In the genomic region with DNA sequence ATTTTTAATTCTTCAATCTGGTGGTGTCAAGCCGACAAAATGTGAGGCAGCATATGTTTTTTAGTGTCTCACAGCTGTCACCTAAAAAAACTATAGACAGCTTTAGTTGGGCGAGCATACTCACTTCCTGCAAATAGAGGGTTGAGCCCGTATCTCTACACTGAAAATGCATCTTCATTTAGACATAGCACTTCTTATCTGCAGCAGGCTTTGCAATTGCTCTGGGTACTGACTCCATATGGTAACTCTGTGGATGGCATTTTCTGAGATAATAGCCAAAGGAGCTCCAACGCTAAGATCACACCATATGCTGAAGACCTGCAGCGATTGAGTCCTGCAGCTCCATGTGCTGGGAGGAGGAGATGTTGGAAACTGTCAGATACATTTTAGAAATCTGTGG, we compare ENCODE assay signal across 16 mouse cellular contexts. TPM values are rescaled to one million over a fixed set of nuclear protein-coding genes. Genes with fewer than 3 reads are reported as not detected.
DNase-seq lines count a peak whose midpoint lies in the region; ATAC-seq and TF ChIP-seq lines count a peak whose summit lies in the region.
"Had no signal": no experiment of that assay in that cellular context is flagged by ENCODE, and none has a peak within 500 bp of the region (broad histone marks: within the 10 kb centered on the region; RNA-seq: fewer than 3 reads in every experiment).

No protein-coding gene starts in this region.

- 86% methylated on average over 5 of the region's 5 CpGs for WGBS in forebrain, embryonic 13.5 days
- 92% methylated on average over 5 of the region's 5 CpGs for WGBS in forebrain, embryonic 10.5 days
- WGBS in forebrain, postnatal 0 days: 63% methylated on average over 5 of the region's 5 CpGs

- H3K27ac ChIP-seq in forebrain, embryonic 13.5 days: no peak overlapping the region
- H3K27ac ChIP-seq in forebrain, embryonic 10.5 days: no peak overlapping the region
- no peak overlapping the region for H3K27ac ChIP-seq in forebrain, postnatal 0 days (ENCODE audit: low read depth, low read length)
- H3K27ac ChIP-seq: embryonic facial prominence, embryonic 12.5 days; intestine, embryonic 15.5 days; limb, embryonic 15.5 days; lung, embryonic 15.5 days had no signal

- H3K9me3 ChIP-seq in forebrain, embryonic 13.5 days (replicated peaks): no peaks in the 10 kb centered on the region
- no peaks in the 10 kb centered on the region for H3K9me3 ChIP-seq in forebrain, embryonic 10.5 days
- no peaks in the 10 kb centered on the region for H3K9me3 ChIP-seq in forebrain, postnatal 0 days (ENCODE audit: low read length)
- H3K9me3 ChIP-seq: embryonic facial prominence, embryonic 12.5 days; intestine, embryonic 15.5 days; limb, embryonic 15.5 days; lung, embryonic 15.5 days had no signal

- TF ChIP-seq CTCF in forebrain, postnatal 0 days (IDR thresholded peaks at IDR 0.05; ENCODE audit: low read depth): no peak

- intact Hi-C loops in heart, postnatal 14 days (cut with DNase I): no loop called here

- no peak overlapping the region for H3K4me2 ChIP-seq in forebrain, embryonic 13.5 days
- H3K4me2 ChIP-seq in forebrain, postnatal 0 days (ENCODE audit: low read depth): no peak overlapping the region
- H3K4me2 ChIP-seq: embryonic facial prominence, embryonic 12.5 days; heart, embryonic 11.5 days; intestine, embryonic 15.5 days; limb, embryonic 15.5 days; lung, embryonic 15.5 days had no signal

- H3K36me3 ChIP-seq in forebrain, embryonic 13.5 days (ENCODE audit: poor library complexity, severe bottlenecking): no peaks in the 10 kb centered on the region
- H3K36me3 ChIP-seq in forebrain, embryonic 10.5 days (replicated peaks): no peaks in the 10 kb centered on the region
- no peaks in the 10 kb centered on the region for H3K36me3 ChIP-seq in forebrain, postnatal 0 days (ENCODE audit: insufficient read depth)
- H3K36me3 ChIP-seq: embryonic facial prominence, embryonic 12.5 days; intestine, embryonic 15.5 days; limb, embryonic 15.5 days; lung, embryonic 15.5 days had no signal

- peak; percentile 27; the same call in 1 of the 2 replicates for ATAC-seq in forebrain, embryonic 13.5 days
- peak; percentile 90 for ATAC-seq in forebrain, postnatal 0 days
- ATAC-seq: intestine, embryonic 15.5 days had no signal

- no peak overlapping the region for H3K9ac ChIP-seq in forebrain, embryonic 13.5 days
- H3K9ac ChIP-seq in forebrain, postnatal 0 days: no peak overlapping the region
- H3K9ac ChIP-seq: embryonic facial prominence, embryonic 12.5 days; intestine, embryonic 15.5 days; limb, embryonic 15.5 days; lung, embryonic 15.5 days had no signal

- H3K4me1 ChIP-seq in forebrain, embryonic 13.5 days: no peaks in the 10 kb centered on the region
- H3K4me1 ChIP-seq in forebrain, embryonic 10.5 days: no peaks in the 10 kb centered on the region
- H3K4me1 ChIP-seq in forebrain, postnatal 0 days (ENCODE audit: insufficient read depth): no peaks in the 10 kb centered on the region
- H3K4me1 ChIP-seq: embryonic facial prominence, embryonic 12.5 days; intestine, embryonic 15.5 days; limb, embryonic 15.5 days; lung, embryonic 15.5 days had no signal

- DNase-seq in forebrain, embryonic 10.5 days (ENCODE audit: extremely low spot score, low spot score): no peak
- DNase-seq in brain, adult 2 months (ENCODE audit: low read depth, low spot score): peak; percentile 90
- DNase-seq in forebrain, postnatal 0 days: peak; percentile 57
- peak; percentile 59 to 61 for DNase-seq in left cerebral cortex, adult 9 months (ENCODE audit: low spot score in 2 of 2)
- no peak for DNase-seq in heart, adult 8-10 months (ENCODE audit: low spot score)
- DNase-seq in heart, postnatal 14 days: no peak
- no peak for DNase-seq in adrenal gland, postnatal 10 days
- DNase-seq: adrenal gland, adult 2 months; kidney, postnatal 10 days had no signal

- no peak overlapping the region for H3K4me3 ChIP-seq in forebrain, embryonic 13.5 days
- H3K4me3 ChIP-seq in forebrain, embryonic 10.5 days: no peak overlapping the region
- no peak overlapping the region for H3K4me3 ChIP-seq in forebrain, postnatal 0 days (ENCODE audit: low read depth, low read length)
- H3K4me3 ChIP-seq: embryonic facial prominence, embryonic 12.5 days; intestine, embryonic 15.5 days; limb, embryonic 15.5 days; lung, embryonic 15.5 days had no signal

- H3K27me3 ChIP-seq in forebrain, embryonic 13.5 days: no peaks in the 10 kb centered on the region
- no peaks in the 10 kb centered on the region for H3K27me3 ChIP-seq in forebrain, embryonic 10.5 days (ENCODE audit: poor library complexity, severe bottlenecking)
- H3K27me3 ChIP-seq in forebrain, postnatal 0 days (ENCODE audit: insufficient read depth, low read length): no peaks in the 10 kb centered on the region
- H3K27me3 ChIP-seq: embryonic facial prominence, embryonic 12.5 days; intestine, embryonic 15.5 days; limb, embryonic 15.5 days; lung, embryonic 15.5 days had no signal

RNA-seq across cellular contexts. Expression of gene Grm8, which starts 49.8 kb away (rescaled TPM):
- 2.8 and 3.2 TPM in 2 replicates for polyA plus RNA-seq in forebrain, embryonic 13.5 days (2015; fragmentation: Nextera tagmentation; extraction: Ambion mirVana)
- polyA plus RNA-seq in forebrain, embryonic 10.5 days (2016; fragmentation: Nextera tagmentation; extraction: Ambion mirVana): 0.78 and 0.97 TPM in 2 replicates
- 9.8 and 11.4 TPM in 2 replicates for total RNA-seq in forebrain, postnatal 0 days (2014; rRNA removed)
- polyA plus RNA-seq in forebrain, postnatal 0 days (2015; fragmentation: Nextera tagmentation; extraction: Ambion mirVana): 3.5 and 8.0 TPM in 2 replicates
- total RNA-seq in heart, adult 8-10 months (2022): not detected
- total RNA-seq in heart, postnatal 14 days (2021): under 1 TPM; 0.07 to 0.20 TPM
- total RNA-seq in adrenal gland, postnatal 10 days (2021): 1 to 10 TPM in 1 of 2 experiments, under 1 TPM in 1; 0.78 to 1.1 TPM
- total RNA-seq: hematopoietic stem cell, adult 5-6 weeks had no signal
- polyA plus RNA-seq: lung, embryonic 15.5 days had no signal

Comparison
In these comparisons a context has a peak if more than half of its experiments do, and no peak if none do; other contexts are left out.
1. DNase-seq: peak in brain, adult 2 months (single experiment), forebrain, postnatal 0 days (single experiment) and left cerebral cortex, adult 9 months (2 of 2); none in forebrain, embryonic 10.5 days (single experiment), heart, adult 8-10 months (single experiment), heart, postnatal 14 days (0 of 2) and adrenal gland, postnatal 10 days (single experiment).